Mouse (Mus musculus) NIH3T3 (cell line): ENCODE results near the gene Gm10354.
"Not testable (repeated sequence)": the region's sequence is repeated elsewhere in the genome, so short reads cannot be mapped to it uniquely, and the experiment has no call there.

ENCODE experiments used
- DNase-seq: peaks from one replicate; pipeline ENCODE4 v3.0.0-alpha.2; 2012; ENCODE audit warnings: low read depth

The Gm10354 gene

DNA sequence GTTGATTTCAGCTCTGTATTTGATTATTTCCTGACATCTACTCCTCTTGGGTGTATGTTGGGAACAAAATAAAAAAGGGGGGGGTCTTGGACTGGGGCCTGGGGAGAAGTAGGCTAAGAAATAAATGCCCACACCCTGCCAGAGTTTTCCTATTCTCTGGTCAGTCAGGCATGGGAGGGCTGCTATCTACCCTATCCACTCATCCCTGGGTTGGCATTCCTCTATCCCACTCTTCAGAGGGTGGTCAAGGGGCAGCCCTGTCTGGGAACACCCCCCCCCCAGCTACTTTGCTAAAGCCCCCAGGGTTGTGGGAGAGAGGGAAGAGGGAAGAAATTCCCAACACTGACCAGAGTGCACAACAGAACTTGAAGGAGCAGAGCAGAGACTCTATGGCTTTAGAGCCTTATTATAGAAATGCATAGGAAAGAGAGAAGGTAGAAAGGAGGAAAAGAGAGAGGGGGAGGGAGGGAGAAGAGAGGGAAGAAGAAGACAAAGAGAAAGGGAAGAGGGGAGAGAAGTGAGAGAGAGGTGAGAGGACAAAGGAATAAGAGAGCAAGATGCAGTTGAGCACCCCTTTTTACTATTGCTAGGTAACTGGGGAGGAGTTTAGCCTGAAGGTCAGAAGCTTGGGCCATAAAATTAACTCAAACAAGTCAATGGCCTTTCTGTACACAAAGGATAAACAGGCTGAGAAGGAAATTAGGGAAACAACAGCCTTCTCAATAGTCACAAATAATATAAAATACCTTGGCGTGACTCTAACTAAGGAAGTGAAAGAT lies 22.6 kb downstream of the Gm10354 start:
- not testable (repeated sequence) for DNase-seq

- not testable (repeated sequence) for DNase-seq
Observed at GRCm38 (mm10) chr5:14953587-14953986, 25.1 kb downstream of the Gm10354 start.

- DNase-seq: not testable (repeated sequence)
Observed at GRCm38 (mm10) chr5:14952749-14953148, 26.0 kb downstream of the Gm10354 start.

GRCm38 (mm10) chr5:14951822-14952221 lies 26.9 kb downstream of the Gm10354 start:
- DNase-seq: not testable (repeated sequence)

GRCm38 (mm10) chr5:14947482-14948198 lies 31.1 kb downstream of the Gm10354 start:
- not testable (repeated sequence) for DNase-seq

DNA sequence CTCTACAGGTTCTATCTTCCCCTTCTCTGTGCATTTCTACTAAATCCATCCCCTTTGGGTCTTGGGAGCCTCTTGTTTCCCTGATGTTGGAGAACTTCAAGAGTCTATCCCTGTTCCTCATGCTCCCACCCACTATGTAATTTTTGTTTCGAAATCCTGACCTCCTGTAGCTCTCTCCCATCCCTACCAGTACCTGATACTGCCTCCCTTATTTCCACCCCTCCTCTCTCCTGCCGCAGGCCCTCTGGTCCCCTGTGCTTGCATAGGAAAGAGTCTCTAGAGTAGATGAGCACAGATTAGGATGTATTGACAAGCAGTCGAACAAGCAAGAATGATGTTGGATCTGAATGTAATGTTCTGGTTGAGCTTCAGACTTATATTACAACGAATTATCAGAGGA lies 33.2 kb downstream of the Gm10354 start:
- DNase-seq: not testable (repeated sequence)

- not testable (repeated sequence) for DNase-seq
Observed at GRCm38 (mm10) chr5:14941043-14941442, 37.7 kb downstream of the Gm10354 start.

GRCm38 (mm10) chr5:14938329-14938728 lies 40.4 kb downstream of the Gm10354 start, which contains the start of gene Speer4e:
Speer4e (minus strand) TSS chr5:14938429.
- DNase-seq: not testable (repeated sequence)

DNA sequence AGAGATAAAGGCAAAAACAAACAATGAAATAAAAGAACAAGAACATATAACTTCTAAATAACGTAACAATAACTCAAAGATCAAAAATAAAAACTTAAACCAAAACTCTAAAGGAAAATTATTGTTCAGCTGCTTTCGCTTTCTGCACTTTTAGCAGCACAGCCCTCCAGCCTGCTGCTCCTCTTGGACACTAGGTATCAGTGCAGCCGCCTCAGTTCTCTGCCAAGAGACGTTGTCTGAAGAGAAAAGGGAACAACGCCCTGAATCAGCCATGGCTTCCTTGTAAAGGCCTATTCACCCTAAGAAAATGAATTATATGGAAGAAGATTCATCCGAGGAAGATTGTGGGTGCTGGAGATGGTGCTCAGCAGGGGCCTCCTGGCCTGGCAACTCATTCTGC lies 45.0 kb downstream of the Gm10354 start:
- DNase-seq: not testable (repeated sequence)

DNA sequence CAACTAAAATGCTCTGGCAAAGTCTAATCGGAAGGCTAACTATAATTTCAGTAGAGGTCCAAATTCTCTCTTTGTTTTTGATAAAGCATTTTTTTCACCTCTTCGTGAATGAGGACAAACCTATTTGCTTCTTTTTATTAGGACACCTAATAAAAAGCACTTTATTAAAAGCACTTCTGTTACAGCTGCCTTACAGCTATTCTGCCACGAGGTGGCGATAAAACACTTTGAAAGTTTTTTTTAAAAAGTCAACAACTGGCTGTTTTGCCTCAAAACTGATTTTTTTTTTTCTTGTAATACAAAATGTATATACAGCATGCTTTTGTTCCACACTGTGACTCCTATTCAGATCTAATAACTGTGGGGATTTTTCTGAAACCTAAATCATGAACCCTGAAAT lies 51.7 kb downstream of the Gm10354 start:
- DNase-seq: peak; percentile 24
